Mouse (Mus musculus) CD4-positive helper T cell, adult 2 months (primary cell): ENCODE measurements around the gene Creb5.

Experiments used
- DNase-seq: peaks from one replicate; pipeline ENCODE4 v3.0.0-alpha.2; 2012; ENCODE audit warnings: low read depth, missing footprints, low spot score

Gene Creb5

GRCm38 (mm10) chr6:53545989-53546388 is 258.9 kb downstream of the Creb5 start:
- DNase-seq: no peak

GRCm38 (mm10) chr6:53548236-53548635 is 261.2 kb downstream of the Creb5 start:
- no peak for DNase-seq

GRCm38 (mm10) chr6:53549409-53549808 is 262.3 kb downstream of the Creb5 start:
- DNase-seq: no peak

- no peak for DNase-seq
These were observed 269.0 kb downstream of the Creb5 start for GRCm38 (mm10) chr6:53556050-53556449.

- DNase-seq: no peak
These were observed 273.9 kb downstream of the Creb5 start for GRCm38 (mm10) chr6:53560928-53561327.

- no peak for DNase-seq
These were observed 275.5 kb downstream of the Creb5 start for GRCm38 (mm10) chr6:53562586-53562985.

- DNase-seq: no peak
These were observed 276.6 kb downstream of the Creb5 start for GRCm38 (mm10) chr6:53563546-53564185.

- no peak for DNase-seq
These were observed 282.4 kb downstream of the Creb5 start for GRCm38 (mm10) chr6:53569436-53569835.

GRCm38 (mm10) chr6:53570906-53571305 is 283.8 kb downstream of the Creb5 start:
- DNase-seq: no peak

GRCm38 (mm10) chr6:53571571-53572122 is 284.6 kb downstream of the Creb5 start:
- DNase-seq: no peak

- no peak for DNase-seq
These were observed 285.4 kb downstream of the Creb5 start for GRCm38 (mm10) chr6:53572456-53572855.

GRCm38 (mm10) chr6:53572979-53573710 is 286.1 kb downstream of the Creb5 start:
- no peak for DNase-seq

GRCm38 (mm10) chr6:53573711-53574065 is 286.6 kb downstream of the Creb5 start:
- DNase-seq: no peak

GRCm38 (mm10) chr6:53574097-53574496 is 287.0 kb downstream of the Creb5 start:
- DNase-seq: no peak

- no peak for DNase-seq
These were observed 288.1 kb downstream of the Creb5 start for GRCm38 (mm10) chr6:53575191-53575590.

GRCm38 (mm10) chr6:53575836-53576235 is 288.8 kb downstream of the Creb5 start:
- DNase-seq: no peak

- no peak for DNase-seq
These were observed 289.8 kb downstream of the Creb5 start for GRCm38 (mm10) chr6:53576841-53577240.

- DNase-seq: no peak
These were observed 290.7 kb downstream of the Creb5 start for GRCm38 (mm10) chr6:53577776-53578175.

- DNase-seq: no peak
These were observed 293.3 kb downstream of the Creb5 start for GRCm38 (mm10) chr6:53580346-53580745.

- no peak for DNase-seq
These were observed 296.3 kb downstream of the Creb5 start for GRCm38 (mm10) chr6:53583234-53583875.

- DNase-seq: peak; percentile 13
These were observed 297.8 kb downstream of the Creb5 start for GRCm38 (mm10) chr6:53584718-53585405.

GRCm38 (mm10) chr6:53589746-53590145 is 302.7 kb downstream of the Creb5 start:
- peak; percentile 84 for DNase-seq
